Mouse (Mus musculus) megakaryocyte, adult 5-6 weeks (primary cell): Measurements from ENCODE around the gene Lyg2. TPM values are rescaled to one million over a fixed set of nuclear protein-coding genes. Genes with fewer than 3 reads are reported as not detected.

Experiments used
- ATAC-seq: 2 replicates; pipeline ENCODE4 v1.8.0; 2016; ENCODE audit warnings: mild to moderate bottlenecking, inconsistent platforms; ENCODE audit not compliant: poor library complexity, severe bottlenecking
- total RNA-seq, 2 experiments: library from RNA; stranded (forward) in 1 of 2; stranded (reverse) in 1 of 2; fragments of 153-499, 151-499 nt in 1 of 2; fragments of 221-1000, 200-1000 nt in 1 of 2; gene quantifications; 2 replicates each; pipeline versions ENCODE4 v1.2.3 to v1.2.4; 2015 to 2017

Lyg2 gene
- total RNA-seq, 2 experiments from 2014 or later = not detected

- 0 out of 2 replicates have a peak, but pooled peaks have one; percentile 33 for ATAC-seq
These were observed 31.8 kb downstream of the Lyg2 start for GRCm38 (mm10) chr1:37884451-37884850.

DNA sequence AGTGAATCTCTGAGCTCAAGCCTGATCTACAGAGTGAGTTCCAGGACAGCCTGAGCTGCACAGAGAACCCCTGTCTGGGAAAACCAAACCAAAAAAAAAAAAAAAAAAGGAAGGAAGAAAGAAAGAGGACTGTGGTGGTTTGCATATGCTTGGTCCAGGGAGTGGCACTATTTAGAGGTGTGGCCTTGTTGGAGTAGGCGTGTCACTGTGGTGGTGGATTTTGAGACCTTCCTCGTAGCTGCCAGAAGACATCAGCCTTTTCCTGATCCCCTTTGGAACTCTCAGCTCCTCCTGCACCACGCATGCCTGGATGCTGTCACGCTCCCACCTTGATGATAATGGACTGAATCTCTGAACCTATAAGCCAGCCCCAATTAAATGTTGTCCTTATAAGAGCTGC lies 32.9 kb downstream of the Lyg2 start:
- ATAC-seq = no peak

DNA sequence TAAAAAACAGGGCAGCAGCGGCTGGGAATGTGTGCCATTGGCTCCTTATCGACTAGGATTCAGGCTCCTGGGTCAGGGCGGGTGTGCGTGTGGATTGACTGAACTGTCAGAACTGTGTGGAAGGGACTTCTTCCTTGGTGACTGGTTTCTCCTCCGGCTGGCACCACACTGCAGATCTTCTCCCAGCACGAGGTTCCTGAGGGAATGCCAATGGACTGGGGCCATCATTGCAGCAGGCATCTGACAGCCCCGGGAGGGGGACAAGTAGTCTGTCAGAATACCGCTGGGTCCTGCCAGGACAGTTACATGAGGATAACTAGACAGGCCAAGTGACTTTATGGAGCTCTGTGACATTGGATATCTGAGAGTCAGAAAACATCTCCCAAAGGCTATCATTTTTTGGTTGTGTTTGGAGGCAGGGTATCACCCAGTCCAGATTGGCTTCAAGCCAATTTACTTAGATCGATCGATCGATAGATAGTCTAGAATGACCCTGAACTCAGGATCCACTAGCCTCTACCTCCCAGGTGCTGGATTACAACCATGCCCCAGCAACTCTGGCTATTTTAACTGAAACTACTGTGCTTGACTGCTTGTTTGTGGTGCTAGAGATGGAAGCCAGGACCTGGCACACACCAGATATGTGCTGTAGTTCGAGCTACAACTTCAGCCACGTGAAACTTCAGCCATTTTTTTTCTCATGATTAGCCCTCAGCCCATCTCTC lies 38.4 kb downstream of the Lyg2 start:
- ATAC-seq = no peak

- no peak for ATAC-seq
These were observed 43.1 kb downstream of the Lyg2 start for GRCm38 (mm10) chr1:37873157-37873556.

GRCm38 (mm10) chr1:37872131-37873067 lies 43.9 kb downstream of the Lyg2 start:
- ATAC-seq = peak; percentile 90

GRCm38 (mm10) chr1:37871704-37872103 lies 44.6 kb downstream of the Lyg2 start, which contains the start of gene Lipt1:
Gene Lipt1, plus strand, starts transcription at chr1:37871738.
- ATAC-seq = no peak

DNA sequence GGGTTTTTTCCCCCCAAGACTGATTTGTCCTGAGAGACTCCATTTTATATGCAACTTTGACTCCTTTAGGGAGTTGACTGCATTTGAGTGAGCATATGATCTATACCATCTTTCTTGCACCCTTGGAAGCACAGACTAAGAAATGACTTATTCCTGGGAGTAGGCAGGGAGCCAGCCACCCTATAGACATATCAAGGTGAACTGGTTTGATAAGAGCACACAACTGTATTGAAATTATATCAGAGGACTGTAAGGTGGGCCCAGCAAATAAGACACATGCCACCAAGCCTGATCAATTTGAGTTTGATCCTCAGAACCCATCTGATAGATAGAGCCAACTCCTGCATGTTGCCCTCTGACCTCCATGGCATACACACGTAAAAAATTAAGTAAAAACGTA lies 46.9 kb downstream of the Lyg2 start:
- no peak for ATAC-seq

GRCm38 (mm10) chr1:37868640-37869039 lies 47.7 kb downstream of the Lyg2 start:
- ATAC-seq = no peak

GRCm38 (mm10) chr1:37867684-37868322 lies 48.5 kb downstream of the Lyg2 start:
- ATAC-seq = no peak

GRCm38 (mm10) chr1:37867056-37867455 lies 49.2 kb downstream of the Lyg2 start:
- ATAC-seq = no peak

GRCm38 (mm10) chr1:37866286-37866685 lies 50.0 kb downstream of the Lyg2 start, which contains the start of gene Tsga10:
Gene Tsga10, minus strand, starts transcription at chr1:37866429.
- no peak for ATAC-seq

- no peak for ATAC-seq
These were observed 50.7 kb downstream of the Lyg2 start for GRCm38 (mm10) chr1:37865401-37866215.

DNA sequence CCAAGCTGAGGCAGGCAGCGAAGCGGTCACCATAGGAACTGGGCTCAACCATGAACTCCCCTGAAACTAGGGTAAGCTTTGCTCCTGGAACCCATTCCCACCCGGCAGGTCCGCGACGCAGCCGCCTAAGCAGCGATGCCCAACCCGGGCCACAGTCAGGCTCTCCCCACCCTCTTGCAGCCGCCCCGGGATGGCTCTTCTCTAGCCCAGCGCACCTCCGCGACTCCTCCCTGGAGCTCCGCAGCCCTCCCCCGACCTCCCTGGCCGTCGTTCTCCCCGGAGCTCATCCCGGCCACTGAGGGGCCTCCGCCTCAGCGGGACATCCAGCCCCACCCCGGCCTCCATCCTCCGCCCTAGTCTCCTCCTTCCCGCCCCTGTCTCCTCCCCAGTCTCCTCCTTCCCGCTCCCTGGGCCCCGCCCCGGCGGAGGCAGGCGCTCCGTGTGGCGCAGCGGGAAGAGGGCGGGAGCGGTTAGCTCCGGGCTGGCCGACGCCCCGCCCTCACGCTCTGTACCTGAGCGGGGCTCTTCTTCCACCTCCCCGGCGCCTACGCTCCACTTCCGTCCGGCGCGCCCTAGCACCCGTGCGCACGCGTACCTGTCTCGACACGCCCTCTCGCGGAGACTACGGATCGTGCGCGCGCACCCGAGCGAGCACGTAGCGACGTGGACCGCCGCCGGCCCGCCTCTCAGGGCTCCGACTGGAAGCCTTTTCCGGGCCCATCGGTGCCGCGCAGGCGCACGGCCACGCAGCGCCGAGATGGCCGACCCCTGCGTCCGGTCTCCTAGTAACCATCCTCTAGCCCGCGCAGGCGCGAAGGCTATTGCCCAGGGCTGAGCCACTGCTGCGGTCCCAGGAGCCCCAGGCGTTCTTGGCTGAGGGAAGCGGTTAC lies 51.5 kb downstream of the Lyg2 start:
- peak; percentile 84 for ATAC-seq

Other genes starting within 250 kb of the Lyg2 start
- 0.11 and 0.34 TPM in 2 replicates for gene 2010300C02Rik, start 196.4 kb downstream of the Lyg2 start, total RNA-seq (2015)
- gene 2010300C02Rik, start 196.4 kb downstream of the Lyg2 start, total RNA-seq (2017) = not detected in 2 replicates
- 12.5 and 15.0 TPM in 2 replicates for gene Tsga10, start 50.1 kb downstream of the Lyg2 start, total RNA-seq (2015)
- gene Tsga10, start 50.1 kb downstream of the Lyg2 start, total RNA-seq (2017) = 14.1 and 14.8 TPM in 2 replicates
- gene Lipt1, start 44.8 kb downstream of the Lyg2 start, total RNA-seq (2015) = 1.9 and 2.0 TPM in 2 replicates
- 0.22 and 1.5 TPM in 2 replicates for gene Lipt1, start 44.8 kb downstream of the Lyg2 start, total RNA-seq (2017)
- gene Mitd1, start 26.1 kb downstream of the Lyg2 start, total RNA-seq (2015) = 26.0 and 36.1 TPM in 2 replicates
- 28.3 and 30.2 TPM in 2 replicates for gene Mitd1, start 26.1 kb downstream of the Lyg2 start, total RNA-seq (2017)
- gene Mrpl30, start 26.0 kb downstream of the Lyg2 start, total RNA-seq (2015) = 223 and 230 TPM in 2 replicates
- 174 and 190 TPM in 2 replicates for gene Mrpl30, start 26.0 kb downstream of the Lyg2 start, total RNA-seq (2017)
- gene Lyg1, start 41.3 kb upstream of the Lyg2 start, total RNA-seq (2015) = not detected in 2 replicates
- gene Lyg1, start 41.3 kb upstream of the Lyg2 start, total RNA-seq (2017) = not detected in 2 replicates
- gene Txndc9, start 81.4 kb upstream of the Lyg2 start, total RNA-seq (2015) = 60.9 and 65.4 TPM in 2 replicates
- 48.1 and 51.9 TPM in 2 replicates for gene Txndc9, start 81.4 kb upstream of the Lyg2 start, total RNA-seq (2017)
- gene Eif5b, start 81.5 kb upstream of the Lyg2 start, total RNA-seq (2015) = 20.8 and 21.1 TPM in 2 replicates
- gene Eif5b, start 81.5 kb upstream of the Lyg2 start, total RNA-seq (2017) = 7.6 and 14.3 TPM in 2 replicates
- gene Rev1, start 213.3 kb upstream of the Lyg2 start, total RNA-seq (2015) = 17.8 and 18.3 TPM in 2 replicates
- gene Rev1, start 213.3 kb upstream of the Lyg2 start, total RNA-seq (2017) = 20.7 and 23.0 TPM in 2 replicates